In genomic region chr12:100957257-100957656, GRCm38 (mm10) we compare ENCODE assay signal across 8 mouse cellular contexts. TPM values are rescaled to one million over a fixed set of nuclear protein-coding genes. Genes with fewer than 3 reads are reported as not detected.
A peak's percentile ranks its signal among the peaks of the same experiment; 100 is the strongest.
DNase-seq lines count a peak whose midpoint lies in the region; ATAC-seq and TF ChIP-seq lines count a peak whose summit lies in the region.

No protein-coding gene starts in this region.

- no peak overlapping the region for H3ac ChIP-seq in myocyte (ENCODE audit: control insufficient read depth, insufficient read length)

- H3K27me3 ChIP-seq in heart, embryonic 10.5 days (ENCODE audit: insufficient read depth, poor library complexity, severe bottlenecking) = peaks cover 90% of the 10 kb centered on the region
- H3K27me3 ChIP-seq in forebrain, embryonic 13.5 days = no peaks in the 10 kb centered on the region
- H3K27me3 ChIP-seq in liver, embryonic 12.5 days (replicated peaks) = no peaks in the 10 kb centered on the region
- H3K27me3 ChIP-seq in myocyte (ENCODE audit: control insufficient read depth, insufficient read depth, insufficient read length) = no peaks in the 10 kb centered on the region

- H3K4me2 ChIP-seq in forebrain, embryonic 13.5 days = no peak overlapping the region
- peak overlapping the region; percentile 68; the same call in 1 of the 2 replicates for H3K4me2 ChIP-seq in liver, embryonic 12.5 days
- no peak overlapping the region for H3K4me2 ChIP-seq in myocyte (ENCODE audit: low read depth)

- no peak for ATAC-seq in forebrain, embryonic 13.5 days
- no peak for ATAC-seq in liver, embryonic 12.5 days

- H3K9me3 ChIP-seq in heart, embryonic 10.5 days = no peaks in the 10 kb centered on the region
- H3K9me3 ChIP-seq in forebrain, embryonic 13.5 days (replicated peaks) = no peaks in the 10 kb centered on the region
- no peaks in the 10 kb centered on the region for H3K9me3 ChIP-seq in liver, embryonic 12.5 days (replicated peaks)

- H3K4me3 ChIP-seq in heart, embryonic 10.5 days = no peak overlapping the region
- no peak overlapping the region for H3K4me3 ChIP-seq in forebrain, embryonic 13.5 days
- H3K4me3 ChIP-seq in liver, embryonic 12.5 days = no peak overlapping the region
- H3K4me3 ChIP-seq in myocyte = no peak overlapping the region

- 63% methylated on average over 3 of the region's 3 CpGs for WGBS in heart, embryonic 10.5 days
- 38% methylated on average over 3 of the region's 3 CpGs for WGBS in forebrain, embryonic 13.5 days
- 69% methylated on average over 3 of the region's 3 CpGs for WGBS in liver, embryonic 12.5 days (ENCODE audit: insufficient replicate concordance)

- H3K27ac ChIP-seq in heart, embryonic 10.5 days = peak overlapping the region; percentile 42; the same call in 1 of the 2 replicates
- peak overlapping the region; percentile 14; the same call in 1 of the 2 replicates for H3K27ac ChIP-seq in forebrain, embryonic 13.5 days
- H3K27ac ChIP-seq in liver, embryonic 12.5 days = peak overlapping the region; percentile 99

- no peak for DNase-seq in heart, embryonic 10.5 days (ENCODE audit: low spot score)
- no peak for DNase-seq in heart, adult 8-10 months (ENCODE audit: low spot score)
- DNase-seq in cerebellum, adult 8-10 months = no peak
- no peak for DNase-seq in kidney, postnatal 14 days
- DNase-seq in heart, adult 18-20 months = no peak

- H3K4me1 ChIP-seq in heart, embryonic 10.5 days = peaks cover 31% of the 10 kb centered on the region
- peaks cover 37% of the 10 kb centered on the region for H3K4me1 ChIP-seq in forebrain, embryonic 13.5 days
- peaks cover 81% of the 10 kb centered on the region for H3K4me1 ChIP-seq in liver, embryonic 12.5 days

- H3K9ac ChIP-seq in forebrain, embryonic 13.5 days = peak overlapping the region; percentile 43; the same call in 1 of the 2 replicates
- peak overlapping the region; percentile 71 for H3K9ac ChIP-seq in liver, embryonic 12.5 days

- TF ChIP-seq POLR2A in myocyte (IDR thresholded peaks at IDR 0.05; ENCODE audit: insufficient read length, low read depth) = no peak

- H3K36me3 ChIP-seq in heart, embryonic 10.5 days = no peaks in the 10 kb centered on the region
- H3K36me3 ChIP-seq in forebrain, embryonic 13.5 days (ENCODE audit: poor library complexity, severe bottlenecking) = peaks cover 27% of the 10 kb centered on the region
- H3K36me3 ChIP-seq in liver, embryonic 12.5 days = peaks cover 30% of the 10 kb centered on the region
- no peaks in the 10 kb centered on the region for H3K36me3 ChIP-seq in myocyte (ENCODE audit: control insufficient read depth, insufficient read depth)

- no peaks in the 10 kb centered on the region for H3K79me2 ChIP-seq in myocyte (ENCODE audit: control insufficient read depth, insufficient read depth)

TF ChIP-seq in myocyte, 11 proteins besides CTCF, POLR2A, EP300 and RAD21:
- TF ChIP-seq USF1 (IDR thresholded peaks at IDR 0.05; ENCODE audit: low read depth) = no peak
- TF ChIP-seq MAX (IDR thresholded peaks at IDR 0.05; ENCODE audit: low read depth) = no peak
- TF ChIP-seq MYOD1 (IDR thresholded peaks at IDR 0.05; ENCODE audit: control insufficient read depth in 1 of 3, insufficient read length in 2 of 3, low read depth in 2 of 3) = no peak
- no peak for TF ChIP-seq TCF3 (IDR thresholded peaks at IDR 0.05; ENCODE audit: insufficient read length, low read depth)
- TF ChIP-seq MYOG (IDR thresholded peaks at IDR 0.05; ENCODE audit: control insufficient read depth in 1 of 3, insufficient read depth in 1 of 3, insufficient read length in 2 of 3, low read depth in 2 of 3) = no peak
- TF ChIP-seq SRF (IDR thresholded peaks at IDR 0.05; ENCODE audit: control insufficient read depth, insufficient read length, low read depth) = peak; percentile 39
- no peak for TF ChIP-seq REST (IDR thresholded peaks at IDR 0.05; ENCODE audit: insufficient read depth, insufficient read length)
TF ChIP-seq in myocyte: peak in this region for 1.

RNA-seq across cellular contexts. Expression of gene Gpr68, which starts 49.3 kb away (rescaled TPM):
- polyA plus RNA-seq in heart, embryonic 10.5 days (2016; fragmentation: Nextera tagmentation; extraction: Ambion mirVana) = 2.5 and 5.9 TPM in 2 replicates
- total RNA-seq in heart, adult 8-10 months (2022) = under 1 TPM in 3 of 4 experiments, not detected in 1; 0.09 to 0.49 (median 0.28) TPM
- 0.28 and 0.40 TPM in 2 replicates for polyA plus RNA-seq in forebrain, embryonic 13.5 days (2015; fragmentation: Nextera tagmentation; extraction: Ambion mirVana)
- 0.04 TPM in 1 of 2 replicates, not detected in the other for polyA plus RNA-seq in liver, embryonic 12.5 days (2016; fragmentation: Nextera tagmentation; extraction: Ambion mirVana)
- 0.07 TPM for polyA plus RNA-seq in myocyte (2012; fragmentation: generic; extraction: Trizol)
- total RNA-seq in heart, adult 18-20 months (2021) = 1 to 10 TPM in 1 of 2 experiments, under 1 TPM in 1; 0.45 to 1.5 TPM

Comparison
In these comparisons a context has a peak if more than half of its experiments do, and no peak if none do; other contexts are left out.
1. H3K27ac ChIP-seq: peak in every context shown above with its lines; median percentile 99 in liver, embryonic 12.5 days; 42 in heart, embryonic 10.5 days; 14 in forebrain, embryonic 13.5 days.